Mouse (Mus musculus) CH12.LX (cell line): Measurements from ENCODE around the gene Olfr1183. TPM values are rescaled to one million over a fixed set of nuclear protein-coding genes. Genes with fewer than 3 reads are reported as not detected.

ENCODE experiments used
- DNase-seq: peaks from one replicate; pipeline ENCODE4 v3.0.0-alpha.2; 2013; ENCODE audit errors: extremely low read depth
- H3K27ac ChIP-seq: 2 replicates; pipeline ENCODE4 v1.5.1; 2012; ENCODE audit warnings: low read depth, mild to moderate bottlenecking, control low read depth, moderate library complexity; ENCODE audit not compliant: insufficient read depth
- H3K27me3 ChIP-seq: replicated peaks from 2 replicates; pipeline ENCODE3; 2012; ENCODE audit warnings: inconsistent platforms
- H3K36me3 ChIP-seq, 2 experiments: replicated peaks in 1 of 2; 2 replicates each; pipeline versions ENCODE3 to v1.6.1; 2012; ENCODE audit warnings: inconsistent platforms in 1 of 2, low read length in 1 of 2, mild to moderate bottlenecking in 1 of 2, mixed read lengths in 1 of 2, moderate library complexity in 1 of 2; ENCODE audit not compliant: control insufficient read depth in 1 of 2, insufficient read depth in 1 of 2
- H3K4me1 ChIP-seq, 2 experiments: 2 replicates each; pipeline ENCODE4 v1.6.1; 2012; ENCODE audit warnings: inconsistent platforms in 1 of 2, moderate library complexity in 1 of 2; ENCODE audit not compliant: insufficient read depth in 2 of 2, control insufficient read depth in 1 of 2
- H3K4me2 ChIP-seq: 2 replicates; pipeline ENCODE4 v1.6.1; 2012; ENCODE audit warnings: low read depth, mild to moderate bottlenecking, control low read depth; ENCODE audit not compliant: poor library complexity, insufficient read depth, severe bottlenecking
- H3K4me3 ChIP-seq, 3 experiments: fragments of 150-350 bp in 1 of 3; sonication (generic) in 1 of 3; replicated peaks in 1 of 3; 2 replicates each; pipeline versions ENCODE3 to v1.5.1; 2011 to 2012; ENCODE audit warnings: low read depth in 2 of 3, low read length in 2 of 3, mild to moderate bottlenecking in 2 of 3, moderate library complexity in 2 of 3, control low read depth in 1 of 3, improper control_type of control experiment in 1 of 3, inconsistent platforms in 1 of 3, mixed read lengths in 1 of 3; ENCODE audit not compliant: poor library complexity in 1 of 3
- H3K79me2 ChIP-seq: replicated peaks from 2 replicates; pipeline ENCODE4 v1.6.1; 2012; ENCODE audit warnings: mild to moderate bottlenecking, moderate library complexity; ENCODE audit not compliant: control insufficient read depth, poor library complexity, insufficient read depth, severe bottlenecking; ENCODE audit errors: extremely low read depth
- H3K9ac ChIP-seq: 2 replicates; pipeline ENCODE4 v1.6.1; 2012; ENCODE audit warnings: low read depth, mild to moderate bottlenecking, control low read depth, moderate library complexity; ENCODE audit not compliant: insufficient read depth
- H3K9me3 ChIP-seq: replicated peaks from 2 replicates; pipeline ENCODE3; 2012; ENCODE audit warnings: low read length, inconsistent platforms, mixed read lengths
- CHD1 ChIP-seq: IDR thresholded peaks from 2 replicates; pipeline ENCODE4 v1.6.1; 2012; ENCODE audit warnings: low read depth, low read length, improper control_type of control experiment, inconsistent platforms
- ETS1 ChIP-seq: conservative IDR thresholded peaks from 2 replicates; pipeline ENCODE4 v1.6.1; 2012; ENCODE audit warnings: low read depth, mild to moderate bottlenecking, inconsistent platforms, low read length, improper control_type of control experiment, moderate library complexity
- IRF4 ChIP-seq: IDR thresholded peaks from 2 replicates; pipeline ENCODE4 v1.6.1; 2014; ENCODE audit warnings: low read depth, mild to moderate bottlenecking, inconsistent platforms, low read length, improper control_type of control experiment
- JUN ChIP-seq: IDR thresholded peaks from 2 replicates; pipeline ENCODE4 v1.6.1; 2011; ENCODE audit warnings: low read depth, mild to moderate bottlenecking, low read length, improper control_type of control experiment, moderate library complexity; ENCODE audit not compliant: insufficient read depth
- JUND ChIP-seq: conservative IDR thresholded peaks from 2 replicates; pipeline ENCODE4 v1.6.1; 2011; ENCODE audit warnings: low read depth, low read length, improper control_type of control experiment
- KAT2A ChIP-seq: IDR thresholded peaks from 2 replicates; pipeline ENCODE4 v1.6.1; 2012; ENCODE audit warnings: low read length, improper control_type of control experiment, inconsistent platforms; ENCODE audit not compliant: insufficient replicate concordance
- MAX ChIP-seq: IDR thresholded peaks from 2 replicates; pipeline ENCODE4 v1.6.1; 2011; ENCODE audit warnings: low read length, improper control_type of control experiment
- MAZ ChIP-seq: IDR thresholded peaks from 2 replicates; pipeline ENCODE4 v1.6.1; 2012; ENCODE audit warnings: low read depth, mild to moderate bottlenecking, inconsistent platforms, low read length, improper control_type of control experiment, moderate library complexity
- MEF2A ChIP-seq: IDR thresholded peaks from 2 replicates; pipeline ENCODE4 v1.6.1; 2014; ENCODE audit warnings: low read depth, mild to moderate bottlenecking, inconsistent platforms, low read length, improper control_type of control experiment, borderline replicate concordance
- MYC ChIP-seq: IDR thresholded peaks from 2 replicates; pipeline ENCODE4 v1.6.1; 2011; ENCODE audit warnings: low read depth, mild to moderate bottlenecking, improper control_type of control experiment, low read length
- PAX5 ChIP-seq: IDR thresholded peaks from 2 replicates; pipeline ENCODE4 v1.6.1; 2012; ENCODE audit warnings: low read length, inconsistent platforms, mixed read lengths
- RCOR1 ChIP-seq: conservative IDR thresholded peaks from 2 replicates; pipeline ENCODE4 v1.6.1; 2012; ENCODE audit warnings: low read depth, mild to moderate bottlenecking, inconsistent platforms, low read length, improper control_type of control experiment
- UBTF ChIP-seq: IDR thresholded peaks from 2 replicates; pipeline ENCODE4 v1.6.1; 2012; ENCODE audit warnings: low read depth, mild to moderate bottlenecking, inconsistent platforms, low read length, improper control_type of control experiment, moderate library complexity
- USF1 ChIP-seq: IDR thresholded peaks from 2 replicates; pipeline ENCODE4 v1.6.1; 2014; ENCODE audit warnings: low read depth, mild to moderate bottlenecking, inconsistent platforms, low read length, improper control_type of control experiment
- ZKSCAN1 ChIP-seq: IDR thresholded peaks from 2 replicates; pipeline ENCODE4 v1.6.1; 2012; ENCODE audit warnings: low read depth, inconsistent platforms, low read length, improper control_type of control experiment, borderline replicate concordance
- ZMIZ1 ChIP-seq: IDR thresholded peaks from 2 replicates; pipeline ENCODE4 v1.6.1; 2012; ENCODE audit warnings: low read depth, mild to moderate bottlenecking, inconsistent platforms, low read length, improper control_type of control experiment
- ZNF384 ChIP-seq: IDR thresholded peaks from 2 replicates; pipeline ENCODE4 v1.6.1; 2012; ENCODE audit warnings: low read depth, low read length, improper control_type of control experiment, inconsistent platforms
- dilution Hi-C: fragments of 300-500 bp; cut with MboI; formaldehyde crosslinking; loops from 2 replicates; pipeline ENCODE4 v1.14.3; 2020; ENCODE audit warnings: low sequenced_read_pairs; ENCODE audit not compliant: extremely low pct_unique_long_range_greater_than_20kb, extremely low pct_ligation_motif_present
- in situ Hi-C: fragments of 300-500 bp; cut with MboI; formaldehyde crosslinking; loops from 3 replicates; pipeline ENCODE4 v1.14.3; 2019; ENCODE audit warnings: low sequenced_read_pairs, low pct_ligation_motif_present, low pct_unique_long_range_greater_than_20kb, mixed read lengths
- polyA plus RNA-seq: library from polyadenylated mRNA; unstranded; fragments of >175 nt; gene quantifications from 2 replicates; pipeline ENCODE4 v1.2.1, GENCODE M21; 2012; ENCODE audit warnings: low read depth; ENCODE audit not compliant: insufficient read length
- total RNA-seq, 2 experiments: library from RNA; depleted of rRNA; stranded (reverse); fragments of 300-350 nt in 1 of 2; fragments of >200 nt in 1 of 2; gene quantifications; 2 replicates each; pipeline ENCODE4 v1.2.3; 2012 to 2014

The Olfr1183 gene
- total and polyA plus RNA-seq, 3 experiments: not detected

DNA sequence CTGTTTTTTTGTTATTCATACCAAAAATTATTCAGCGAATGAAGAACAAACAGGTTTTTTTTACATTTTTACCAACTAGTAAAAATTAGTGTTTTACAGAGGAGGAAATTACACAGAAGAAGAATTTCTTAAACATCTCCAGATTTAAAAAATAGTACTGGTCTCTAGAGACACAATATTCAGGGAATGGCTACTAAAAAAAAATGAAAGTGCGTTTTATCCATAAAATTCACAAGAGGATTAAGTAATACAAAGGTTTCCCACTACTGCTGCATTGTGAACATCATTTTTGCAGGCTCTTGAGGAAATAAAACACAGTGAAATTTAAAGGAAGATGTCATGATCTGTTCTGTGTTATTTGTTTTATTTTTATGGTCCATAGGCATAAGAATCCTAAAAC lies 28.6 kb downstream of the Olfr1183 start, which contains the start of gene Olfr1184:
Gene Olfr1184 (plus strand): TSS at position 301 of the 400 bp plus-strand sequence.
- in situ Hi-C loops: no loop called here
- no peaks in the 10 kb centered on the region for H3K27me3 ChIP-seq
- H3K9ac ChIP-seq: no peak within 1 kb of the TSS
- H3K4me2 ChIP-seq: no peak within 1 kb of the TSS
- dilution Hi-C loops: no loop called here
- peaks cover 4% of the 10 kb centered on the region for H3K9me3 ChIP-seq
- H3K27ac ChIP-seq: no peak within 1 kb of the TSS
- H3K4me1 ChIP-seq: no peaks in the 10 kb centered on the region
- TF ChIP-seq PAX5: no peak
- TF ChIP-seq MYC: no peak
- TF ChIP-seq MEF2A: no peak
- no peak for TF ChIP-seq RCOR1
- TF ChIP-seq CHD1: no peak
- no peak for TF ChIP-seq ZNF384
- no peak for TF ChIP-seq MAZ
- no peak for TF ChIP-seq ZMIZ1
- TF ChIP-seq JUN: no peak
- no peak within 1 kb of the TSS for H3K4me3 ChIP-seq
- no peak for DNase-seq
- no peaks in the 10 kb centered on the region for H3K36me3 ChIP-seq
- H3K79me2 ChIP-seq: no peaks in the 10 kb centered on the region

- H3K79me2 ChIP-seq: no peaks in the 10 kb centered on the region
- DNase-seq: no peak
- H3K36me3 ChIP-seq: no peaks in the 10 kb centered on the region
- no peaks in the 10 kb centered on the region for H3K27me3 ChIP-seq
- H3K4me2 ChIP-seq: no peak within 1 kb of the TSS
- H3K27ac ChIP-seq: no peak within 1 kb of the TSS
- TF ChIP-seq MAX (no peak), PAX5 (no peak), ZKSCAN1 (no peak), KAT2A (no peak), JUN (no peak), ETS1 (no peak), UBTF (no peak), IRF4 (no peak)
- in situ Hi-C loops: no loop called here
- H3K9ac ChIP-seq: no peak within 1 kb of the TSS
- dilution Hi-C loops: no loop called here
- H3K4me3 ChIP-seq: no peak within 1 kb of the TSS
- peaks cover 14% of the 10 kb centered on the region for H3K9me3 ChIP-seq
- H3K4me1 ChIP-seq: no peaks in the 10 kb centered on the region
These were observed 38.4 kb downstream of the Olfr1183 start, which contains the start of gene Olfr1185-ps1 for GRCm38 (mm10) chr2:88493020-88493419. Olfr1185-ps1 (plus strand) TSS chr2:88493320.

- TF ChIP-seq JUND (no peak), JUN (no peak), USF1 (no peak)
- no peaks in the 10 kb centered on the region for H3K79me2 ChIP-seq
- H3K9ac ChIP-seq: no peak within 1 kb of the TSS
- H3K27ac ChIP-seq: no peak within 1 kb of the TSS
- no peak within 1 kb of the TSS for H3K4me3 ChIP-seq
- DNase-seq: no peak
- H3K9me3 ChIP-seq: peaks cover 13% of the 10 kb centered on the region
- no peaks in the 10 kb centered on the region for H3K36me3 ChIP-seq
- no peaks in the 10 kb centered on the region for H3K27me3 ChIP-seq
- dilution Hi-C loops (no loop called here), in situ Hi-C loops (no loop called here)
- no peaks in the 10 kb centered on the region for H3K4me1 ChIP-seq
- H3K4me2 ChIP-seq: no peak within 1 kb of the TSS
These were observed 63.6 kb downstream of the Olfr1183 start, which contains the start of gene Olfr1186 for GRCm38 (mm10) chr2:88518251-88518650. Olfr1186 (plus strand) TSS chr2:88518551.
